In the genomic region with DNA sequence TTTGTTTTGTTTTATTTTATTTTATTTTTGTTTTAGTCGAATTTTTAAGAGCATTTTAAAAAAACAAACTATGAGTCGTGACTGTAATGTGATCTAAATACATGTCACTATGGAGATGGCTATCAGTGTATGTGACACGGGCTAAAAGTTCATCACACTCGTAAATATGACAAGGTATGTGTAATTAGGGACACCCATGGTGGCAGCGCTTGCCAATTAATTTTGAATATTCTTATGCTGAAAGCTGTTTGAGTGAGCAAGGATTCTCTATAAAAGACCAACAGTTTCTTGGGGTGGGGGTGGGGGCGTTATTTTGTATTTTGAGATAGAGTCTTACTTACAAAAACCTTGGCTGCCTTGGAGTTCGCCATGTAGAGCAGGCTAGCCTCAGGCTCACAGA, we compare ENCODE assay signal across 23 mouse cellular contexts. TPM values are rescaled to one million over a fixed set of nuclear protein-coding genes. Genes with fewer than 3 reads are reported as not detected.
DNase-seq lines count a peak whose midpoint lies in the region; ATAC-seq and TF ChIP-seq lines count a peak whose summit lies in the region.
"Had no signal": no experiment of that assay in that cellular context is flagged by ENCODE, and none has a peak within 500 bp of the region (broad histone marks: within the 10 kb centered on the region; RNA-seq: fewer than 3 reads in every experiment).

No protein-coding gene starts in this region.

- H3K36me3 ChIP-seq in embryonic facial prominence, embryonic 13.5 days, result no peaks in the 10 kb centered on the region
- no peaks in the 10 kb centered on the region for H3K36me3 ChIP-seq in embryonic facial prominence, embryonic 10.5 days (replicated peaks)
- no peaks in the 10 kb centered on the region for H3K36me3 ChIP-seq in limb, embryonic 15.5 days
- no peaks in the 10 kb centered on the region for H3K36me3 ChIP-seq in limb, embryonic 10.5 days
- H3K36me3 ChIP-seq: G1E had no signal

- no peaks in the 10 kb centered on the region for H3K27me3 ChIP-seq in embryonic facial prominence, embryonic 13.5 days
- H3K27me3 ChIP-seq in embryonic facial prominence, embryonic 10.5 days (replicated peaks; ENCODE audit: low read depth, poor library complexity, severe bottlenecking), result no peaks in the 10 kb centered on the region
- no peaks in the 10 kb centered on the region for H3K27me3 ChIP-seq in limb, embryonic 15.5 days
- H3K27me3 ChIP-seq in limb, embryonic 10.5 days (ENCODE audit: low read depth, poor library complexity, severe bottlenecking), result no peaks in the 10 kb centered on the region
- H3K27me3 ChIP-seq: CH12.LX, Patski had no signal

- H3K4me3 ChIP-seq in embryonic facial prominence, embryonic 13.5 days, result no peak overlapping the region
- H3K4me3 ChIP-seq in embryonic facial prominence, embryonic 10.5 days, result no peak overlapping the region
- H3K4me3 ChIP-seq in layer of hippocampus, adult 2 months, result no peak overlapping the region
- no peak overlapping the region for H3K4me3 ChIP-seq in limb, embryonic 15.5 days
- H3K4me3 ChIP-seq in limb, embryonic 10.5 days, result no peak overlapping the region

- 71% methylated on average over 7 of the region's 7 CpGs for WGBS in embryonic facial prominence, embryonic 13.5 days
- 81% methylated on average over 7 of the region's 7 CpGs for WGBS in embryonic facial prominence, embryonic 10.5 days
- WGBS in limb, embryonic 15.5 days, result 61% methylated on average over 7 of the region's 7 CpGs
- 78% methylated on average over 7 of the region's 7 CpGs for WGBS in limb, embryonic 10.5 days

- no peak overlapping the region for H3K9ac ChIP-seq in embryonic facial prominence, embryonic 13.5 days
- H3K9ac ChIP-seq in limb, embryonic 15.5 days, result no peak overlapping the region

- H3K27ac ChIP-seq in embryonic facial prominence, embryonic 13.5 days, result 0 out of 2 replicates have a peak overlapping the region, but pooled peaks have one; percentile 51
- no peak overlapping the region for H3K27ac ChIP-seq in embryonic facial prominence, embryonic 10.5 days (replicated peaks)
- 0 out of 2 replicates have a peak overlapping the region, but pooled peaks have one; percentile 24 for H3K27ac ChIP-seq in layer of hippocampus, adult 2 months
- H3K27ac ChIP-seq in limb, embryonic 15.5 days, result peak overlapping the region; percentile 43; the same call in 1 of the 2 replicates
- H3K27ac ChIP-seq in limb, embryonic 10.5 days, result no peak overlapping the region

- H3K9me3 ChIP-seq in embryonic facial prominence, embryonic 13.5 days, result no peaks in the 10 kb centered on the region
- H3K9me3 ChIP-seq in embryonic facial prominence, embryonic 10.5 days, result no peaks in the 10 kb centered on the region
- no peaks in the 10 kb centered on the region for H3K9me3 ChIP-seq in limb, embryonic 15.5 days
- no peaks in the 10 kb centered on the region for H3K9me3 ChIP-seq in limb, embryonic 10.5 days (replicated peaks)
- H3K9me3 ChIP-seq: G1E had no signal

- no peak for DNase-seq in embryonic facial prominence, embryonic 10.5 days (ENCODE audit: low spot score)
- no peak for DNase-seq in layer of hippocampus, adult 2 months (ENCODE audit: low spot score in 2 of 2)
- no peak for DNase-seq in layer of hippocampus, adult 9-11 months
- DNase-seq in limb, embryonic 10.5 days (ENCODE audit: low spot score), result no peak
- peak; percentile 97 for DNase-seq in adipocyte (ENCODE audit: low spot score)
- no peak for DNase-seq in urinary bladder, postnatal 10 days (ENCODE audit: low spot score)
- DNase-seq: adrenal gland, adult 2 months; adrenal gland, adult 8-10 months; adrenal gland, postnatal 10 days; adrenal gland, postnatal 14 days; adrenal gland, postnatal 25 days; adrenal gland, postnatal 36 days; B cell, adult 2 months; cerebellum, adult 11 months; cerebellum, adult 11-12 months; cerebellum, adult 18-20 months had no signal

- no peak for ATAC-seq in embryonic facial prominence, embryonic 13.5 days (ENCODE audit: insufficient number of reproducible peaks, insufficient read depth, low FRiP score, low TSS enrichment, low read depth)
- ATAC-seq in limb, embryonic 15.5 days (ENCODE audit: insufficient number of reproducible peaks, low FRiP score, low TSS enrichment, low read depth), result no peak
- ATAC-seq: activated CD4-positive, CD25-positive, alpha-beta regulatory T cell, adult 4 months; CD4-positive, CD25-positive, alpha-beta regulatory T cell, adult 4 months; Patski had no signal

- no peaks in the 10 kb centered on the region for H3K4me1 ChIP-seq in embryonic facial prominence, embryonic 13.5 days
- 0 out of 2 replicates have a peak, but pooled peaks cover 3% of the 10 kb centered on the region for H3K4me1 ChIP-seq in embryonic facial prominence, embryonic 10.5 days
- 0 out of 2 replicates have a peak, but pooled peaks cover 3% of the 10 kb centered on the region for H3K4me1 ChIP-seq in limb, embryonic 15.5 days
- H3K4me1 ChIP-seq in limb, embryonic 10.5 days, result no peaks in the 10 kb centered on the region

- no peak overlapping the region for H3K4me2 ChIP-seq in embryonic facial prominence, embryonic 13.5 days
- no peak overlapping the region for H3K4me2 ChIP-seq in limb, embryonic 15.5 days

- no peak for TF ChIP-seq CTCF in layer of hippocampus, adult 2 months (conservative IDR thresholded peaks at IDR 0.05)

RNA-seq across cellular contexts. Expression of a gene that starts 15.1 kb away (rescaled TPM):
- 49.3 and 50.2 TPM in 2 replicates for polyA plus RNA-seq in embryonic facial prominence, embryonic 13.5 days (2015; fragmentation: Nextera tagmentation; extraction: Ambion mirVana)
- 58.9 and 64.4 TPM in 2 replicates for polyA plus RNA-seq in embryonic facial prominence, embryonic 10.5 days (2016; fragmentation: Nextera tagmentation; extraction: Ambion mirVana)
- 10 to 100 TPM; 55.1 to 66.0 TPM for total RNA-seq in layer of hippocampus, adult 2 months (2021)
- 40.2 and 43.8 TPM in 2 replicates for polyA plus RNA-seq in limb, embryonic 15.5 days (2015; fragmentation: Nextera tagmentation; extraction: Ambion mirVana)
- 56.3 and 62.4 TPM in 2 replicates for polyA plus RNA-seq in limb, embryonic 10.5 days (2016; fragmentation: Nextera tagmentation; extraction: Ambion mirVana)

RNA-seq across cellular contexts. Expression of a gene that starts 20.5 kb away (rescaled TPM):
- polyA plus RNA-seq in embryonic facial prominence, embryonic 13.5 days (2015; fragmentation: Nextera tagmentation; extraction: Ambion mirVana), result 34.0 and 37.0 TPM in 2 replicates
- 20.2 and 24.7 TPM in 2 replicates for polyA plus RNA-seq in embryonic facial prominence, embryonic 10.5 days (2016; fragmentation: Nextera tagmentation; extraction: Ambion mirVana)
- total RNA-seq in layer of hippocampus, adult 2 months (2021), result 10 to 100 TPM; 31.4 to 33.1 TPM
- 21.5 and 25.1 TPM in 2 replicates for polyA plus RNA-seq in limb, embryonic 15.5 days (2015; fragmentation: Nextera tagmentation; extraction: Ambion mirVana)
- polyA plus RNA-seq in limb, embryonic 10.5 days (2016; fragmentation: Nextera tagmentation; extraction: Ambion mirVana), result 16.4 and 22.1 TPM in 2 replicates

Comparison
In these comparisons a context has a peak if more than half of its experiments do, and no peak if none do; other contexts are left out.
1. H3K27ac ChIP-seq: peak in embryonic facial prominence, embryonic 13.5 days (single experiment), layer of hippocampus, adult 2 months (single experiment) and limb, embryonic 15.5 days (single experiment); none in embryonic facial prominence, embryonic 10.5 days (single experiment) and limb, embryonic 10.5 days (single experiment).